Mouse (Mus musculus) intestine, postnatal 0 days (tissue): Measurements from ENCODE around the gene Aldh16a1. TPM values are rescaled to one million over a fixed set of nuclear protein-coding genes. Genes with fewer than 3 reads are reported as not detected.
A peak's percentile ranks its signal among the peaks of the same experiment; 100 is the strongest.

ENCODE experiments used
- ATAC-seq: fragments of 200-750 bp; cut with Nextera tagmentation; 2 replicates; pipeline ENCODE4 v1.8.0; 2017; ENCODE audit warnings: mild to moderate bottlenecking, moderate TSS enrichment, moderate library complexity
- H3K27ac ChIP-seq: fragments of 300-500 bp; sonication (generic); 2 replicates; pipeline ENCODE4 v1.5.1; 2014; ENCODE audit warnings: mild to moderate bottlenecking, low read depth, low read length, moderate library complexity
- H3K27me3 ChIP-seq: fragments of 300-500 bp; sonication (generic); replicated peaks from 2 replicates; pipeline ENCODE4 v1.6.1; 2014; ENCODE audit warnings: low read length, mixed read lengths; ENCODE audit not compliant: control insufficient read depth, insufficient read depth
- H3K36me3 ChIP-seq: fragments of 300-500 bp; sonication (generic); 2 replicates; pipeline ENCODE4 v1.6.1; 2014; ENCODE audit warnings: mild to moderate bottlenecking, moderate library complexity; ENCODE audit not compliant: control insufficient read depth, insufficient read depth
- H3K4me1 ChIP-seq: fragments of 300-500 bp; sonication (generic); replicated peaks from 2 replicates; pipeline ENCODE4 v1.6.1; 2014; ENCODE audit warnings: antibody characterized with exemption, low read length, mixed read lengths; ENCODE audit not compliant: control insufficient read depth, insufficient read depth
- H3K4me2 ChIP-seq: fragments of 300-500 bp; sonication (generic); replicated peaks from 2 replicates; pipeline ENCODE4 v1.6.1; 2014; ENCODE audit warnings: low read depth, mild to moderate bottlenecking, moderate library complexity
- H3K4me3 ChIP-seq: fragments of 300-500 bp; sonication (generic); 2 replicates; pipeline ENCODE4 v1.5.1; 2014; ENCODE audit warnings: low read depth, low read length
- H3K9ac ChIP-seq: fragments of 300-500 bp; sonication (generic); 2 replicates; pipeline ENCODE4 v1.6.1; 2014; ENCODE audit warnings: mild to moderate bottlenecking, low read depth, low read length
- H3K9me3 ChIP-seq: fragments of 300-500 bp; sonication (generic); 2 replicates; pipeline ENCODE4 v1.6.1; 2016; ENCODE audit warnings: mixed run types; ENCODE audit not compliant: control insufficient read depth
- CTCF ChIP-seq: sonication (generic); IDR thresholded peaks from 2 replicates; pipeline ENCODE4 v1.5.1; 2016; ENCODE audit warnings: low read depth, mild to moderate bottlenecking, control low read depth, antibody characterized with exemption, moderate library complexity
- WGBS: fragments of 180-500 bp; shearing (Covaris S2); extraction: QIAGEN DNeasy Blood & Tissue Kit; methylation state at CpG from one replicate; pipeline ENCODE4 v1.1.7; 2014; 5-methylcytosine and 5-hydroxymethylcytosine counted together
- polyA plus RNA-seq: library from polyadenylated mRNA; unstranded; fragments of >200 nt; fragmentation: Nextera tagmentation; extraction: Ambion mirVana; gene quantifications from 2 replicates; pipeline ENCODE4 v1.2.1, GENCODE M21; 2015

Aldh16a1 gene
- polyA plus RNA-seq, 1 experiment from 2014 or later: 86.8 TPM

DNA sequence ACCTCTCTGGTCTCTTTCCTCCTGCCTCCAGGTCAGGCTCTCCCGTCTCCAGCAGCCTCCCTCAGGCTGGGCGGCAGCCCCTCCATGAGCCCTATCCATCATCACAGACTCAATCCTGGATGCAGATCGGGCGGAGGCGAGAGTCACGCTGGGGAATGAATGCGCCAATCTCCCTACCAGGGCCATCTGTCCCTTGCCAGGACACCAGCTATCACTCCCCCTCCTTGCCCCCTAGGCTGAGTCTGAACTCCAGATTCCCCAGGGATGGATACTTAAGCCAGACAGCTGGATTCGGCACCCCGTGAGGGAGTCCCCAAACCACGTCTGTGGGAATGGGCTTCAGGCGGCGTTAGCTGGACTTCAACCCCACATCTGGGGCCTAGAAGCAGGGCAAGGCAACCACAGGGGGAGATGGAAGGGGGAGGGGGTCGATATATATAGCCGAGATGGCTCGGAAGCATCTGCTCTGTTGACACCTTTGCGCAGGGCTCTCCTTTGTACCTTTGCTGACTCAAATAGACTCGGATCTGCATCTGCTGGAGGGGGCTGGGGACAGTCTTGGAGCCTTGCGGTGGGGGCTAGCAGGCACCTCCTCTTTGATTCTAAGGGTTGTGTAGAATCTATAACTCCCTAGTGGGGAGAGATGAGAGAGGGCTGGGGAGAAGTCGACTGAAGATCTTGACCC lies 13.5 kb upstream of the Aldh16a1 start:
- H3K27ac ChIP-seq: no peak overlapping the region
- H3K9ac ChIP-seq: no peak overlapping the region
- H3K9me3 ChIP-seq: peaks cover 9% of the 10 kb centered on the region
- TF ChIP-seq CTCF: no peak
- no peaks in the 10 kb centered on the region for H3K36me3 ChIP-seq
- H3K4me2 ChIP-seq: no peak overlapping the region
- H3K4me1 ChIP-seq: no peaks in the 10 kb centered on the region
- ATAC-seq: no peak
- no peak overlapping the region for H3K4me3 ChIP-seq
- H3K27me3 ChIP-seq: peaks cover 73% of the 10 kb centered on the region
- WGBS: 5% methylated on average over 19 of the region's 19 CpGs

DNA sequence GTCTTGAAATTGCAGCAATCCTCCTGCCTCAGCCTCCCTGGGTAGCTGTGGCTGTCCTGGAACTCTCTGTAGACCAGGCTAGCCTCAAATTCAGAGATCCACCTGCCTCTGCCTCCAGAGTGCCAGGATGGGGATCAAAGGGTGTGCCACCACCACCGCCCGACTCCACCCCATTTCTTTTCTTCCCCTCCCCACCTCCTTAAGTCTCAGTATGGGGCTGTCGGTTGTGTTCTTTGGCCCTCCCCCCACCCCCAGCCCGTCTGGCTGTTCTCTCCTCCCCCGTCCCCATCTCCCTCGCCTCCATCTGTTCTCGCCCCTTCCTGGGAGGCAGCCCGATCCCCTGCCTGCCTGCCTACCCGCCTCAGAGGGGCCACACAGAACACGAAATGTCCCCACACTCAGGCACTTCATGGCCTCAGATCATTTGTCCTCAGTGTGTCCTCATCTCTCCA lies 12.6 kb upstream of the Aldh16a1 start:
- peaks cover 2% of the 10 kb centered on the region; the same call in 1 of the 2 replicates for H3K4me1 ChIP-seq
- TF ChIP-seq CTCF: no peak
- H3K9ac ChIP-seq: no peak overlapping the region
- H3K4me2 ChIP-seq: no peak overlapping the region
- no peaks in the 10 kb centered on the region for H3K36me3 ChIP-seq
- no peak for ATAC-seq
- WGBS: 27% methylated on average over 10 of the region's 10 CpGs
- H3K9me3 ChIP-seq: peaks cover 9% of the 10 kb centered on the region
- H3K27ac ChIP-seq: no peak overlapping the region
- H3K4me3 ChIP-seq: no peak overlapping the region
- peaks cover 74% of the 10 kb centered on the region for H3K27me3 ChIP-seq

DNA sequence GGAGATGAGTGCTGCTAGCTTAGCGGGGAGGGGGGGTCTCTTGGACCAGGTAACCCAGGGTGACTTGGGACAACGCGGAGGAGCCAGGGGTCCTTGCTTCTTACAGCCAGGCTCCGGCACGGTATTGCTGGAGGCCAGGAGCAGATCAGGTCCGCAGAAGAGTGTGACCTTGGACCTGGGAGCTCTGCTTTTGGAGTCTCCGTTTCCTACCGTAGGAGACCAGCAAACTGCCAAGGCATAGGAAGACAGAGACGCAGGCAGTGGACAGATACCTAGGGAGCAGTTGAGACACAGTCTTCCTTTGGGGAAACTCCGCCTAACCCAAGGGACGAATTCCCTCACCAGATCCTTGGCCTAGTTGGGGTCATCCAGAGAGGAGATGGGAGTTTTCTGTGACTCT lies 11.3 kb upstream of the Aldh16a1 start:
- 52% methylated on average over 11 of the region's 11 CpGs for WGBS

GRCm38 (mm10) chr7:45164833-45165232 lies 10.4 kb upstream of the Aldh16a1 start:
- peaks cover 4% of the 10 kb centered on the region for H3K9me3 ChIP-seq
- peaks cover 7% of the 10 kb centered on the region; the same call in 1 of the 2 replicates for H3K36me3 ChIP-seq
- WGBS: 59% methylated on average over 5 of the region's 5 CpGs
- peaks cover 5% of the 10 kb centered on the region; the same call in 1 of the 2 replicates for H3K4me1 ChIP-seq
- H3K27ac ChIP-seq: no peak overlapping the region
- no peak overlapping the region for H3K9ac ChIP-seq
- no peak overlapping the region for H3K4me2 ChIP-seq
- ATAC-seq: no peak
- peaks cover 71% of the 10 kb centered on the region for H3K27me3 ChIP-seq
- no peak for TF ChIP-seq CTCF
- no peak overlapping the region for H3K4me3 ChIP-seq

More for the DNA sequence above, 11.3 kb upstream of the Aldh16a1 start:
- no peak overlapping the region for H3K4me3 ChIP-seq
- H3K4me2 ChIP-seq: no peak overlapping the region
- peaks cover 9% of the 10 kb centered on the region for H3K9me3 ChIP-seq
- peaks cover 73% of the 10 kb centered on the region for H3K27me3 ChIP-seq
- TF ChIP-seq CTCF: no peak
- H3K27ac ChIP-seq: no peak overlapping the region
- no peak for ATAC-seq
- H3K9ac ChIP-seq: no peak overlapping the region
- peaks cover 5% of the 10 kb centered on the region; the same call in 1 of the 2 replicates for H3K4me1 ChIP-seq
- H3K36me3 ChIP-seq: no peaks in the 10 kb centered on the region

DNA sequence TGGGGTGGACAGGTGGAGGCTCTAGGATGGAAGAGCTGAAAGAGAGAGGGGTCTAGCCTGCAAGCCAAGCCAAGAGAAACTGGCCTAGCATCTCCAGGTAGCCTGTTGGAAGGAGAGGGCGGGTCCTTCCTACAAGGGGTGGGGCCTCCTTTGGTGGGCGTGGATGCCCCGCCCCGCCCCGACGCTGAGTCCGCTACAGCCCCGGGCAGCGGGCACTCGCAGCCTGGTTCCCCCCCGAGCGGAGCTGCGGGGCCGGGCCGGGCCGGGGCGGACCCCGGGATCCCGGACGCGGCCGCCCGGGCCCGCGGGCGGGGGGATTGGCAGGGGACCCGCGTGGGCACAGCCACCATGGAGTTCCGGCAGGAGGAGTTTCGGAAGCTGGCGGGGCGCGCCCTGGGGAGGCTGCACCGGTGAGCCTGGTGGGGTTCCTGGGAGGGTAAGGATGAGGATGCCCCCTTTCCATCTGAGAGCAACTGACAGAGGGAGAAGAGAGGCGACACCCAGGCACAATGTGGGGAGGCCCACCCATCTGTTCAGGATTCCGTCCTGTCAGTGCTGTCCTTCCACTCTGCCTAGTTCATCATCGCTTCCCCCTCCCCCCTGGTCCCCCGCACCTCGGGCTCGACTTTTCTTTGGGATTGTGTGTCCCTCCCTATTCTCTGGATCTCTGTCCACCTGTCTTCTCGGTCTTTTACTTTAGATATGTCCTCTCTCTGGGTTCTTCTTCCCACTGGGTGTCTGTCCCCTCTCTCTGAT lies 9.5 kb upstream of the Aldh16a1 start, which contains the start of gene Slc17a7:
Gene Slc17a7, plus strand, starts transcription at position 215 of the 756 bp plus-strand sequence.
- Histone ChIP-seq H3K27ac (no peak within 1 kb of the TSS), H3K9ac (peak within 1 kb of the TSS; percentile 50; the same call in 1 of the 2 replicates), H3K4me2 (peak within 1 kb of the TSS; percentile 78), H3K27me3 (peaks cover 63% of the 10 kb centered on the region), H3K4me3 (peak within 1 kb of the TSS; percentile 47), H3K9me3 (no peaks in the 10 kb centered on the region; the same call in 1 of the 2 replicates), H3K4me1 (peaks cover 5% of the 10 kb centered on the region; the same call in 1 of the 2 replicates), H3K36me3 (peaks cover 15% of the 10 kb centered on the region)
- WGBS: 3% methylated on average over 41 of the region's 41 CpGs
- TF ChIP-seq CTCF: no peak
- 0 out of 2 replicates have a peak, but pooled peaks have one; percentile 19 for ATAC-seq

- Histone ChIP-seq H3K27ac (no peak overlapping the region), H3K27me3 (peaks cover 55% of the 10 kb centered on the region), H3K9me3 (no peaks in the 10 kb centered on the region), H3K4me3 (peak overlapping the region; percentile 47; the same call in 1 of the 2 replicates), H3K4me2 (no peak overlapping the region), H3K36me3 (peaks cover 22% of the 10 kb centered on the region), H3K4me1 (peaks cover 5% of the 10 kb centered on the region; the same call in 1 of the 2 replicates), H3K9ac (no peak overlapping the region)
- no peak for TF ChIP-seq CTCF
- WGBS: 69% methylated on average over 9 of the region's 9 CpGs
- no peak for ATAC-seq
Measured at GRCm38 (mm10) chr7:45162996-45163615, 8.7 kb upstream of the Aldh16a1 start.
